Mouse (Mus musculus) kidney, postnatal 0 days (tissue): ENCODE results near the gene Evl. TPM values are rescaled to one million over a fixed set of nuclear protein-coding genes. Genes with fewer than 3 reads are reported as not detected.
"Not testable (repeated sequence)": the region's sequence is repeated elsewhere in the genome, so short reads cannot be mapped to it uniquely, and the experiment has no call there.

Experiments
- ATAC-seq: fragments of 200-750 bp; cut with Nextera tagmentation; replicated peaks from 2 replicates; pipeline ENCODE4 v1.8.0; 2017; ENCODE audit warnings: low read depth, moderate number of reproducible peaks, moderate TSS enrichment, moderate library complexity; ENCODE audit not compliant: low FRiP score
- DNase-seq: peaks from one replicate; pipeline ENCODE4 v3.0.0-alpha.2; 2016; ENCODE audit warnings: low spot score
- H3K27ac ChIP-seq: fragments of 300-500 bp; sonication (generic); 2 replicates; pipeline ENCODE4 v1.5.1; 2014; ENCODE audit warnings: mild to moderate bottlenecking
- H3K27me3 ChIP-seq: fragments of 300-500 bp; sonication (generic); 2 replicates; pipeline ENCODE4 v1.6.1; 2014; ENCODE audit warnings: low read length, mixed read lengths; ENCODE audit not compliant: insufficient read depth
- H3K36me3 ChIP-seq: fragments of 300-500 bp; sonication (generic); 2 replicates; pipeline ENCODE4 v1.6.1; 2014; ENCODE audit warnings: low read length, mixed read lengths; ENCODE audit not compliant: insufficient read depth
- H3K4me1 ChIP-seq: fragments of 300-500 bp; sonication (generic); replicated peaks from 2 replicates; pipeline ENCODE4 v1.6.1; 2014; ENCODE audit warnings: antibody characterized with exemption, low read length, mixed read lengths; ENCODE audit not compliant: insufficient read depth
- H3K4me2 ChIP-seq: fragments of 300-500 bp; sonication (generic); 2 replicates; pipeline ENCODE4 v1.6.1; 2014; ENCODE audit warnings: mild to moderate bottlenecking, low read length, moderate library complexity, mixed read lengths
- H3K4me3 ChIP-seq: fragments of 300-500 bp; sonication (generic); replicated peaks from 2 replicates; pipeline ENCODE4 v1.5.1; 2014; ENCODE audit warnings: low read depth, low read length
- H3K9ac ChIP-seq: fragments of 300-500 bp; sonication (generic); 2 replicates; pipeline ENCODE4 v1.6.1; 2014; ENCODE audit warnings: low read depth, low read length
- H3K9me3 ChIP-seq: fragments of 300-500 bp; sonication (generic); replicated peaks from 2 replicates; pipeline ENCODE4 v1.6.1; 2016; ENCODE audit warnings: low read length, inconsistent platforms, mixed read lengths
- CTCF ChIP-seq: IDR thresholded peaks from 2 replicates; pipeline ENCODE4 v1.5.1; 2016; ENCODE audit warnings: antibody characterized with exemption, low read depth, mild to moderate bottlenecking, moderate library complexity
- WGBS: fragments of 180-500 bp; shearing (Covaris S2); extraction: QIAGEN DNeasy Blood & Tissue Kit; methylation state at CpG from one replicate; pipeline ENCODE4 v1.1.7; 2014; 5-methylcytosine and 5-hydroxymethylcytosine counted together
- polyA plus RNA-seq: library from polyadenylated mRNA; unstranded; fragments of >200 nt; fragmentation: Nextera tagmentation; extraction: Ambion mirVana; gene quantifications from 2 replicates; pipeline ENCODE4 v1.2.1, GENCODE M21; 2015

Gene Evl
- polyA plus RNA-seq, 1 experiment from 2014 or later = 52.6 TPM

DNA sequence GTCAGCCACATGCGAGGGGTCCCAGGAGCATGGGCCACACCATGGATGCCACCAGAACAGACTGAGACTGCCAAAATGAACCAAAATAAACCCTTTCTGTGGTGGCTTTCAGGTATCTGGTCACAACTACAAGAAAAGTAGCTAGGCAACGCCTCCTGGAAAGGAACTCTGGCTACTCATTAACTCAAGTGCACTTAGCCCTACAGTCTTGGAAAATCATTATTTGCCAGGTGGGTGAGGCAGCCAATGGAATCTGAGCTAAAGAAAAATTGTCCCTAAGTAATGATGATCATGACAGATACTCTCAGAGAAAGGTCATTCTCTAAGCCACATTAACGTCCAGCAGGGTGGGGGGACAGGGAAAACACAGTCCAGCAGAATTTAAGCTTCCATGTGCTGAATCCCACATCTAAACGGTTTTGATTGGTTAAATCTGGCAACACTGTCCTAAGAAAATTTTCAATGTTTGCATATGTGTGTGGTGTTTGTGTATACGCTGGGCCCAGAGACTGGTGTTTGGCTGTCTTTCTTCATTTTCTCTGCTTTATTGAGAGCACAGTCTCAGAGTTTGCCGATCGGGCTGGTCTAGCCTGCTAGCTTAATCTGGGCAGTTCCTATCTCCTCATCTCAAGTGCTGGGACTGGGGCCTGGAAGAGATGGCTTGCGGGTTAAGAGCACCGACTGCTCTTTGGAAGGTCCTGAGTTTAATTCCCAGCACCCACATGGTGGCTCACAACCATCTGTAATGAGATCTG is 156.5 kb downstream of the Evl start:
- peak; percentile 62 for DNase-seq
- peak; percentile 82 for ATAC-seq
- no peak for TF ChIP-seq CTCF
- Histone ChIP-seq H3K4me3 (no peak overlapping the region), H3K36me3 (no peaks in the 10 kb centered on the region), H3K27ac (peak overlapping the region; percentile 64), H3K9ac (no peak overlapping the region), H3K27me3 (no peaks in the 10 kb centered on the region), H3K4me1 (no peaks in the 10 kb centered on the region), H3K4me2 (no peak overlapping the region), H3K9me3 (no peaks in the 10 kb centered on the region)
- 74% methylated on average over 9 of the region's 9 CpGs for WGBS

DNA sequence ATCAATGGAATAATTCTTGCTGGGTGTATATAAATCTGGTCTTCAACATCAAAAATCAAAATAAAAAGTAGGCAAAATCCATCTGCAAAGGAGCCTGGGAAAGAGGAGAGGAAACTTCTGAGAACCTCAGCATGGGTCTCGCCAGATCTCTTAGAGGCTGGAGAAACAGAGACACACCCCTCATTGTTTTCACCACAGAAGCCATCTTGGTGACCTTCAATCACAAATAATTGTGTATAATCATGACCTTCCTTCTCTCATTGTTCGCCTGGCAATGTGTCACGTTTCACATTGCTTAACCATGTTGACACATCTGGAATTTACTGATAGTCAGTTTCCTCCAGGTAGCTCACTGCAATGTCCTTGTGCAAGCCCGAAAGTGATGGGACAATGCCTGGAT is 158.0 kb downstream of the Evl start:
- no peak overlapping the region for H3K4me3 ChIP-seq
- no peaks in the 10 kb centered on the region for H3K36me3 ChIP-seq
- no peak for TF ChIP-seq CTCF
- H3K9ac ChIP-seq = no peak overlapping the region
- 82% methylated on average over 4 of the region's 4 CpGs for WGBS
- ATAC-seq (no peak), DNase-seq (no peak)
- no peaks in the 10 kb centered on the region for H3K9me3 ChIP-seq
- H3K27ac ChIP-seq = no peak overlapping the region
- no peaks in the 10 kb centered on the region for H3K27me3 ChIP-seq
- H3K4me2 ChIP-seq = no peak overlapping the region
- H3K4me1 ChIP-seq = no peaks in the 10 kb centered on the region

DNA sequence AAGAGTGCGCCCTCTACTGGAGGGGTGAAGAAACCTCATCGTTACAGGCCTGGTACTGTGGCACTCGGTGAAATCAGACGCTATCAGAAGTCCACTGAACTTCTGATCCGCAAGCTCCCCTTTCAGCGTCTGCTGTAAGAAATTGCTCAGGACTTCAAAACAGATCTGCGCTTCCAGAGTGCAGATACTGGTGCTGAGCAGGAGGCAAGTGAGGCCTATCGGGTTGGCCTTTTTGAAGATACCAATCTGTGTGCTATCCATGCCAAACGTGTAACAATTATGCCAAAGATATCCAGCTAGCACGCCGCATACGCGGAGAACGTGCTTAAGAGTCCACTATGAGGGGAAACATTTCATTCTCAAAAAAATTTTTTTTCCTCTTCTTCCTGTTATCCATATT is 159.5 kb downstream of the Evl start:
- H3K36me3 ChIP-seq, H3K9ac ChIP-seq, H3K27me3 ChIP-seq, H3K9me3 ChIP-seq, H3K4me1 ChIP-seq, H3K27ac ChIP-seq, H3K4me3 ChIP-seq, H3K4me2 ChIP-seq, DNase-seq, ATAC-seq: not testable (repeated sequence)
- WGBS = 94% methylated on average over 14 of the region's 14 CpGs

DNA sequence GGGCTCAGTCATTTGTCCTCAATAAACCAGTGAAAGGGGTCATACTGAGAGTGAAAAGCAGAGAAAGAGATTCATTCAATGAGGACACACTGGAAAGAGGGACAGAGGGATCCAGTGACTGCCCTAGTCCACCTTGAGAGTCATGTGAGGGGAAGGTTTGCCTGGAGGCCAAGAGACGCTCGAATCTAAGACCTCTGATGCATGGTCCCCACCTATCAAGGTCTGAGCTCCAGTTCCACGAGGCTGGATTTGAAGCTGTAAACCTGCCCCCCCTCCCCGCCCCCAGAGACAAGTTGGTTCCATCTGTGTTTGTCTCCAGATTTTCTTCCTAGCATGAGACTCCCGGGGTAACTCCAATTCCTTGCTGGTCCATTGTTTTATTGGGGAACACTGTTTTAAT is 161.3 kb downstream of the Evl start:
- TF ChIP-seq CTCF = no peak
- ATAC-seq (no peak), DNase-seq (no peak)
- H3K36me3 ChIP-seq = no peaks in the 10 kb centered on the region
- no peak overlapping the region for H3K4me2 ChIP-seq
- H3K4me1 ChIP-seq = no peaks in the 10 kb centered on the region
- no peak overlapping the region for H3K27ac ChIP-seq
- no peaks in the 10 kb centered on the region for H3K9me3 ChIP-seq
- H3K4me3 ChIP-seq = no peak overlapping the region
- no peak overlapping the region for H3K9ac ChIP-seq
- 76% methylated on average over 5 of the region's 5 CpGs for WGBS
- no peaks in the 10 kb centered on the region for H3K27me3 ChIP-seq

GRCm38 (mm10) chr12:108718485-108718884 is 164.0 kb downstream of the Evl start:
- no peak overlapping the region for H3K4me3 ChIP-seq
- 83% methylated on average over 3 of the region's 3 CpGs for WGBS
- H3K4me2 ChIP-seq = no peak overlapping the region
- no peak overlapping the region for H3K9ac ChIP-seq
- H3K27me3 ChIP-seq = no peaks in the 10 kb centered on the region
- TF ChIP-seq CTCF = no peak
- H3K4me1 ChIP-seq = no peaks in the 10 kb centered on the region
- no peak overlapping the region for H3K27ac ChIP-seq
- peaks cover 1% of the 10 kb centered on the region for H3K9me3 ChIP-seq
- no peaks in the 10 kb centered on the region for H3K36me3 ChIP-seq
- ATAC-seq = no peak
- no peak for DNase-seq

DNA sequence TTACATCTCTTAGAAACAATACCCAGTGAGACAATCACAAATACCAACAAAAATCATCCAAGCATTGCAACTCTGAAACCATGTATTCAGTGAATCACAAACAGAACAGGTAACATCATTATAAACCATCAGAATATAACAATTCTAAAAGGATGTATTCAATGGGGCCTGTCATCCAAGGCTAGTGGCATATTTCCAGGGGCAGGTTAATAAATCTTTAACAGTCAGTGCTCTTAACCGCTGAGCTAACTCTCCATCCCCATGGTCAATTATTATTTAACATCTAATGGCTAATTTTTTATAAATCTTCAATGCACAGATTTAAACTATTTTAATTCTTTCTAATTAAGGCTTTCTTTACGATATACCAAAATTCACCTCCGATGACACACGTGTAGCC is 167.9 kb downstream of the Evl start:
- Histone ChIP-seq H3K9ac (no peak overlapping the region), H3K27ac (no peak overlapping the region), H3K4me3 (no peak overlapping the region), H3K4me2 (no peak overlapping the region), H3K9me3 (peaks cover 5% of the 10 kb centered on the region), H3K4me1 (no peaks in the 10 kb centered on the region), H3K27me3 (no peaks in the 10 kb centered on the region), H3K36me3 (no peaks in the 10 kb centered on the region)
- DNase-seq (no peak), ATAC-seq (no peak)
- WGBS = 82% methylated on average over 4 of the region's 4 CpGs
- no peak for TF ChIP-seq CTCF

GRCm38 (mm10) chr12:108723841-108724240 is 169.3 kb downstream of the Evl start:
- no peak for ATAC-seq
- no peaks in the 10 kb centered on the region for H3K4me1 ChIP-seq
- H3K9ac ChIP-seq = no peak overlapping the region
- H3K27ac ChIP-seq = no peak overlapping the region
- H3K27me3 ChIP-seq = no peaks in the 10 kb centered on the region
- H3K36me3 ChIP-seq = no peaks in the 10 kb centered on the region
- 93% methylated on average over 3 of the region's 3 CpGs for WGBS
- H3K9me3 ChIP-seq = peaks cover 5% of the 10 kb centered on the region
- DNase-seq = no peak
- no peak overlapping the region for H3K4me3 ChIP-seq
- H3K4me2 ChIP-seq = no peak overlapping the region
- TF ChIP-seq CTCF = no peak
